Mouse (Mus musculus) liver, embryonic 11.5 days (tissue): ENCODE measurements around the gene Olfr988. TPM values are rescaled to one million over a fixed set of nuclear protein-coding genes. Genes with fewer than 3 reads are reported as not detected.
"Not testable (repeated sequence)": the region's sequence is repeated elsewhere in the genome, so short reads cannot be mapped to it uniquely, and the experiment has no call there.

ENCODE experiments used
- ATAC-seq: fragments of 200-750 bp; cut with Nextera tagmentation; replicated peaks from 2 replicates; pipeline ENCODE4 v1.8.0; 2017; ENCODE audit warnings: moderate number of reproducible peaks, mild to moderate bottlenecking, moderate TSS enrichment, moderate library complexity; ENCODE audit not compliant: low FRiP score
- DNase-seq: peaks from one replicate; pipeline ENCODE4 v3.0.0-alpha.2; 2017; ENCODE audit warnings: low spot score
- H3K27ac ChIP-seq: fragments of 300-500 bp; sonication (generic); 2 replicates; pipeline ENCODE4 v1.5.1; 2014; ENCODE audit warnings: mild to moderate bottlenecking, low read depth, low read length, control low read depth
- H3K27me3 ChIP-seq: fragments of 300-500 bp; sonication (generic); replicated peaks from 2 replicates; pipeline ENCODE4 v1.6.1; 2014; ENCODE audit warnings: low read length, mixed read lengths; ENCODE audit not compliant: control insufficient read depth, insufficient read depth
- H3K36me3 ChIP-seq: fragments of 300-500 bp; sonication (generic); 2 replicates; pipeline ENCODE4 v1.6.1; 2014; ENCODE audit warnings: mild to moderate bottlenecking, low read length, moderate library complexity, mixed read lengths; ENCODE audit not compliant: control insufficient read depth, insufficient read depth
- H3K4me1 ChIP-seq: fragments of 300-500 bp; sonication (generic); replicated peaks from 2 replicates; pipeline ENCODE4 v1.6.1; 2014; ENCODE audit warnings: low read length, mixed read lengths; ENCODE audit not compliant: control insufficient read depth, insufficient read depth
- H3K4me2 ChIP-seq: fragments of 300-500 bp; sonication (generic); 2 replicates; pipeline ENCODE4 v1.6.1; 2014; ENCODE audit warnings: mild to moderate bottlenecking, control low read depth, moderate library complexity
- H3K4me3 ChIP-seq: fragments of 300-500 bp; sonication (generic); 2 replicates; pipeline ENCODE4 v1.5.1; 2014; ENCODE audit warnings: low read depth, low read length, control low read depth
- H3K9ac ChIP-seq: fragments of 300-500 bp; sonication (generic); 2 replicates; pipeline ENCODE4 v1.6.1; 2014; ENCODE audit warnings: low read depth, low read length, control low read depth
- H3K9me3 ChIP-seq: fragments of 300-500 bp; sonication (generic); 2 replicates; pipeline ENCODE4 v1.6.1; 2016; ENCODE audit warnings: low read length, inconsistent platforms, mixed read lengths; ENCODE audit not compliant: control insufficient read depth
- WGBS: fragments of 180-500 bp; shearing (Covaris S2); extraction: QIAGEN DNeasy Blood & Tissue Kit; methylation state at CpG from one replicate; pipeline ENCODE4 v1.1.7; 2014; 5-methylcytosine and 5-hydroxymethylcytosine counted together
- polyA plus RNA-seq: library from polyadenylated mRNA; unstranded; fragments of >200 nt; fragmentation: Nextera tagmentation; extraction: Ambion mirVana; gene quantifications from 2 replicates; pipeline ENCODE4 v1.2.1, GENCODE M21; 2014

Olfr988 gene
- not detected in 2 replicates for polyA plus RNA-seq

DNA sequence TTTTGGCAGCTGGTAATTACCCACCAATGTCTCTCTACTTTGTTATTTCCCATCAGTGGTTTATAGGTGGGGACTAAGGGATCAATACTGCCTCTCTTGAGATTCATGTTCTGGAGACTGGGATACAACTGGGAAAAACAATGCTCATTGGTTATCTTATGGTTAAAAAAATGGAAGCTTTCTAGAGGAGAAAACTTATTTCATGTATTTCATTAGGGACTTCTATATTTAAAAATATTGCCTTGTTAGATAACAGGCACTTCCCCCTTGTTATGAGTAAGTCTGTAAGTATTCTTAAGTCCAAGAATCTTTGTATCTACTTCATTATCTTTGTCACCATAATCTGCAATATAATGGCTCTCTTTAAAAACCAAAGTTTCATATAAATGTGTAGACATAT lies at the start of gene Olfr988:
Gene Olfr988, minus strand, starts transcription at position 101 of the 400 bp plus-strand sequence.
- H3K27me3 ChIP-seq, H3K27ac ChIP-seq, H3K4me3 ChIP-seq, DNase-seq, ATAC-seq, H3K9ac ChIP-seq, H3K4me2 ChIP-seq, H3K36me3 ChIP-seq, H3K4me1 ChIP-seq, H3K9me3 ChIP-seq: not testable (repeated sequence)

DNA sequence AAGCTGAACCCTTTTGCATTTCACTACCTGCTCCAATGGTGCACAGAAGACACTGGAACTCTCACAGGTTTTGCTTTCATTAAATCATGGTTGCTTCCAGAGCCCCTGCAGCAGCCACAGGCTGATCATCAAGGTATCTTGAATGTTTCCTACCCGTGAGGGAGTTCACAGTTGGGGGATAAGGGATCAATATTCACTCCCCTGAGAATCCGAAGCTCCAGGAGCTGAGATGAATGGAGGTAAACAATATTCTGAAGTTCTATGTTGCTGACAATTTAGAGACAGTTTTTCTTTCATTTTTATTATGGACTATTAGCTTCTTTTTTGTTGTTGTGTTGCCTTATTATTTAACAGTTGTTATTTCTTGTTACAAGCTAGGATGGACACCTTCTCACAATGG lies 46.3 kb upstream of the Olfr988 start, which contains the start of gene Olfr992:
Gene Olfr992, minus strand, starts transcription at position 101 of the 400 bp plus-strand sequence.
- H3K9me3 ChIP-seq, result no peaks in the 10 kb centered on the region
- 31% methylated on average over 2 of the region's 2 CpGs for WGBS
- no peak for DNase-seq

DNA sequence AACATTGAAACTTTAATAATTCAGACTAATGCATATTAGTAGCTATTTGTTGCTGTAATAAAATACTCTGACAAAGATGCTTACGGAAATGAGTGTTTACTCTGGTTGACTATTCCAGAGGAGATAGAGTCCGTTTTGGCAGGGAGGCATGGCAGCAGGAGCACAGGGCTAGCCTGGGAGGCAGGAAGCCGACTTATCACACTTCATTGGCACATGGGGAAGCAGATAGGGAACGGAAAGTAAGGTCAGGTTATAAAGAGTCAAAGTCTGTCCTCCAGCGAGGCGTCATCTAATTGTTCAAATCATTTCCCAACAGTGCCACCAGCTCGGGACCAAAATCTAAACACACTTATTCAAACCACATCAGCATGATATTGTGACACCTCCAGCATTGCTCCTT lies 23.1 kb downstream of the Olfr988 start:
- WGBS, result 46% methylated on average over 7 of the region's 7 CpGs
- Histone ChIP-seq H3K4me2 (no peak overlapping the region), H3K4me1 (no peaks in the 10 kb centered on the region), H3K4me3 (no peak overlapping the region), H3K9ac (no peak overlapping the region), H3K27me3 (no peaks in the 10 kb centered on the region), H3K27ac (no peak overlapping the region), H3K9me3 (no peaks in the 10 kb centered on the region), H3K36me3 (no peaks in the 10 kb centered on the region)
- DNase-seq, result no peak
- ATAC-seq, result no peak

More for the DNA sequence above, 46.3 kb upstream of the Olfr988 start, which contains the start of gene Olfr992:
- no peaks in the 10 kb centered on the region for H3K36me3 ChIP-seq
- H3K27me3 ChIP-seq, result no peaks in the 10 kb centered on the region
- no peak within 1 kb of the TSS for H3K4me3 ChIP-seq
- no peak within 1 kb of the TSS for H3K4me2 ChIP-seq
- H3K9ac ChIP-seq, result no peak within 1 kb of the TSS
- H3K4me1 ChIP-seq, result no peaks in the 10 kb centered on the region
- no peak for ATAC-seq
- H3K27ac ChIP-seq, result no peak within 1 kb of the TSS

DNA sequence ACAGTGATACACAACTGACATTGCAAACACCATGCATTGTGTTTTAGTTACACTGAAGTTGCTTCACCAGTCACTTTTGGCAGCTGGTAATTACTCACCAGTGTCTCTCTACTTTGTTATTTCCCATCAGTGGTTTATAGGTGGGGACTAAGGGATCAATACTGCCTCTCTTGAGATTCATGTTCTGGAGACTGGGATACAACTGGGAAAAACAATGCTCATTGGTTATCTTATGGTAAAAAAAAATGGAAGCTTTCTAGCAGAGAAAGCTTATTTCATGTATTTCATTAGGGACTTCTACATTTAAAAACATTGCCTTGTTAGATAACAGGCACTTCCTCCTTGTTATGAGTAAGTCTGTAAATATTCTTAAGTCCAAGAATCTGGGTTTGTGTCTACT lies 23.8 kb downstream of the Olfr988 start, which contains the start of gene Olfr987:
Gene Olfr987, minus strand, starts transcription at position 101 of the 400 bp plus-strand sequence.
- not testable (repeated sequence) for H3K36me3 ChIP-seq, ATAC-seq, H3K4me3 ChIP-seq, H3K9ac ChIP-seq, DNase-seq, H3K27me3 ChIP-seq, H3K27ac ChIP-seq, H3K4me1 ChIP-seq, H3K9me3 ChIP-seq, H3K4me2 ChIP-seq

DNA sequence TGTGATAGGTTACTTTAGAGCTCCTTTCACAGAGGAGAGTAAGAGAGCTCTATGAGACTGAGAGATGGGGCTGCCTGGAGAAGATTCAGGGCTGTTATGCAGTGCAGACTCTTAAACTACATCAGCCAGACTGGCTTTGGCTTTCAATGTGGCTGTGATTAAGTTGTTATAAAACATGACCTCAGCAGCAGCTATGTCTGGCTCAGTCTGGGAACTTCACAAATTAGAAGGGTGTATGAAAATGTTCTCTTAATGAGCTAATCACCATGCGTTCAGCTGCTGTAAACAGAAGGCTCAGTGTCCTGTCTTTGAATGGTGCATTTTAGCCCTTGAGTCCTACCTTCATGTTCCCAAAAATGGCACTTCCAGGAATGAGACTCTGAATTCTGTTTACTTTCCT lies 43.9 kb downstream of the Olfr988 start:
- Histone ChIP-seq H3K4me1 (no peaks in the 10 kb centered on the region), H3K9me3 (no peaks in the 10 kb centered on the region), H3K27ac (no peak overlapping the region), H3K27me3 (no peaks in the 10 kb centered on the region), H3K4me2 (no peak overlapping the region), H3K4me3 (no peak overlapping the region), H3K9ac (no peak overlapping the region), H3K36me3 (no peaks in the 10 kb centered on the region)
- no peak for ATAC-seq
- no peak for DNase-seq
- 72% methylated on average over 1 of the region's 1 CpGs for WGBS

Other genes with a start within 250 kb of the Olfr988 start
- 12.7 and 14.4 TPM in 2 replicates for gene Aplnr, start 227.0 kb downstream of the Olfr988 start, polyA plus RNA-seq
- 0.32 and 0.51 TPM in 2 replicates for gene Lrrc55, start 166.0 kb downstream of the Olfr988 start, polyA plus RNA-seq
- gene Olfr987, start 23.9 kb downstream of the Olfr988 start, polyA plus RNA-seq, result not detected in 2 replicates
- not detected in 2 replicates for gene Olfr992, start 46.2 kb upstream of the Olfr988 start, polyA plus RNA-seq
- gene Olfr993, start 51.6 kb upstream of the Olfr988 start, polyA plus RNA-seq, result not detected in 2 replicates
- gene Olfr994, start 73.2 kb upstream of the Olfr988 start, polyA plus RNA-seq, result not detected in 2 replicates
- not detected in 2 replicates for gene Olfr995, start 80.4 kb upstream of the Olfr988 start, polyA plus RNA-seq
- not detected in 2 replicates for gene 4833423E24Rik, start 155.8 kb upstream of the Olfr988 start, polyA plus RNA-seq
- not detected in 2 replicates for gene Olfr996, start 216.0 kb upstream of the Olfr988 start, polyA plus RNA-seq
- not detected in 2 replicates for gene Olfr998, start 225.7 kb upstream of the Olfr988 start, polyA plus RNA-seq
- gene Olfr1000, start 248.7 kb upstream of the Olfr988 start, polyA plus RNA-seq, result not detected in 2 replicates